Mouse (Mus musculus): ENCODE data around the gene Dhx16.

GRCm38 (mm10) chr17:35929534-35929933 is 49.9 kb downstream of the Dhx16 start:
- TF ChIP-seq POLR2A (IDR thresholded peaks at IDR 0.05; ENCODE audit: control insufficient read depth, low read depth, low read length) (no peak), CTCF (IDR thresholded peaks at IDR 0.05; ENCODE audit: control insufficient read depth, insufficient read depth, insufficient replicate concordance, low read depth, low read length) (no peak)
